Mouse (Mus musculus): ENCODE results near the gene Scnn1a. TPM values are rescaled to one million over a fixed set of nuclear protein-coding genes. Genes with fewer than 3 reads are reported as not detected.

Gene Scnn1a
- polyA plus RNA-seq, 1 experiment from 2014 or later: 8.8 TPM

DNA sequence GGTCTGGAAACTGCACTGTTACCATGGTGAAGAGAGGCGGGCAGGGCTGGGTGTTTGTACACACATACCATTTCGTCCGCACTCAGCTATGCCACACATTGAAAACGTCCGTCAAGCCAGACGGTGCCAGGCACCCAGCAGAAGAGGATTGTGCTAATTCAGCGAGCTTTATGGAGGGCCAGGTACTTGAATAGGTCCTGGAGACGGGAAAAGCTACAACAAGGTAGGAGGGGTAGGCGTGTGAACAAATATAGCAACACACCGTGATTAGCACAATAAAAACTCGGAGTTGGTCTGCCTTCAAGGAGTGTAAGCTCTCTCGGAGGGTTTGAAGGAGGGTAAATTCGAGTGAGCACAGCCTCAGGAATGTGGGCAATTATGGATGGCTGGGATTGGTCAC is 2.3 kb downstream of the Scnn1a start:
- H3K4me2 ChIP-seq (replicated peaks): no peak overlapping the region
- H3K4me1 ChIP-seq: peaks cover 7% of the 10 kb centered on the region; the same call in 1 of the 2 replicates
- no peaks in the 10 kb centered on the region for H3K9me3 ChIP-seq (replicated peaks)
- H3K4me3 ChIP-seq (replicated peaks): no peak overlapping the region
- H3K9ac ChIP-seq: no peak overlapping the region
- H3K27ac ChIP-seq (replicated peaks): no peak overlapping the region
- ATAC-seq (ENCODE audit: insufficient number of reproducible peaks, low FRiP score, low TSS enrichment, low read depth): no peak
- 42% methylated on average over 13 of the region's 13 CpGs for WGBS
- peaks cover 37% of the 10 kb centered on the region for H3K27me3 ChIP-seq
- H3K36me3 ChIP-seq: no peaks in the 10 kb centered on the region

DNA sequence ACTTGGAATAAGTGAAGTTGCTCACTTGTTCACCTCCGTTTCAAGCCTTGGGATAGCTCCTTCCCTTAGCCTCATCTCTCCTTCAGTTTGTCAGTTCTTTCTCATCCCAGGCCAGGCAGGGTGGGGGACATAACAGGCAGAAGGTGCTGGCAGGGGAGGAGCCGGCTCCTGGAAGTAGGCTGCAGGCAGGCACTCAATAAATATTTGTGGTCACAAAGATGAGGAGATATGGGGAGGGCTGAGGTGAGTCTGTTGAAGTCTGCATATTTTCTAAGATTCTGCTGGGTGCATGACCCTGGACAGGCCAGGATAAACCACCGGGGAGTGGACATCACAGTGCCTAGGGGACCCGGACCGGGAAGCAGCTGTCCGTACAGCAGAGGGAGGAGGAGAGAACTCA is 3.1 kb downstream of the Scnn1a start:
- 55% methylated on average over 6 of the region's 6 CpGs for WGBS
- Histone ChIP-seq H3K4me2 (replicated peaks) (no peak overlapping the region), H3K27me3 (peaks cover 37% of the 10 kb centered on the region), H3K27ac (replicated peaks) (no peak overlapping the region), H3K9me3 (replicated peaks) (no peaks in the 10 kb centered on the region), H3K4me3 (replicated peaks) (no peak overlapping the region), H3K4me1 (peaks cover 7% of the 10 kb centered on the region; the same call in 1 of the 2 replicates), H3K36me3 (no peaks in the 10 kb centered on the region), H3K9ac (no peak overlapping the region)
- no peak for ATAC-seq (ENCODE audit: insufficient number of reproducible peaks, low FRiP score, low TSS enrichment, low read depth)

DNA sequence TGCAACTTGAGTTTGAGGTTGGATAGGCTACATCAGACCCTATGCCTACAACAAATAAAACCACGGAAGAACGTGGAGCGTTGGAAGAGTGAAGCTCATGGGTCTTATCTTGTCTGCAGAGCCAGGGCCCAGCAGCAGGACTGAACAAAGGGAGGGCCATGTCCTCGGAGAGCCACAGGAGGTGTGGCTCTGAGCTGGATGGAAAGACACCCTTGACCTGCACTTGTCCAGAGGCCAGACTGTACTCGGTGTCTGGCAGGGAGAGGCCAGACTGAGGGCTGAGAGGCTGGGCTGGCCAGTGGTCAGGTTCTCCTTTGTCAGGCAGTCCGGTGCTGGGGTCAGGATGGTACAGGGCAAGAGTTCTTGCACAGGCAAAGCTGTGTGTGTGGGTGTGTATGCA is 4.9 kb downstream of the Scnn1a start:
- no peak for ATAC-seq (ENCODE audit: insufficient number of reproducible peaks, low FRiP score, low TSS enrichment, low read depth)
- Histone ChIP-seq H3K4me1 (peaks cover 14% of the 10 kb centered on the region), H3K9me3 (replicated peaks) (no peaks in the 10 kb centered on the region), H3K4me2 (replicated peaks) (no peak overlapping the region), H3K4me3 (replicated peaks) (no peak overlapping the region), H3K27me3 (peaks cover 31% of the 10 kb centered on the region), H3K9ac (no peak overlapping the region), H3K36me3 (no peaks in the 10 kb centered on the region), H3K27ac (replicated peaks) (no peak overlapping the region)
- WGBS: 64% methylated on average over 6 of the region's 6 CpGs

DNA sequence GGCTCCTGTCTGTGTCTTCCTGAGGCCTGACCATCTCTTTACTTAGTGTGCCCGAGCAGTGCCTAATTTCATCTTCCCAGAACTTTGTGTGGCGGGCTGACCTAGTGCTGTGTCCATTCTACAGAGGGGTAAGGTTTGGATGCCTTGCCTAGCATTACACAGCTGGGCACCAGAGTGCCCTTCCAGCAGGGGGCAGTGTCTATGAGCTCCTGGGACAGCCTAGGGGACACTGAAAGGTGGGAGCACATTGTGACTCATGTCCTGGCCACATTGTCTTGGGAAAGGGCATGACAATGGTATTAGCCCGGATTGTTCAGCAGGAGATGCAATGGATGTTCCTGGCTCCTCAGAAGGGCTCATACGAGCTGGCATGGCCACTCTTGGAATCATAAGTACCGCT is 7.8 kb downstream of the Scnn1a start:
- WGBS: 85% methylated on average over 5 of the region's 5 CpGs
- H3K9me3 ChIP-seq (replicated peaks): no peaks in the 10 kb centered on the region
- ATAC-seq (ENCODE audit: insufficient number of reproducible peaks, low FRiP score, low TSS enrichment, low read depth): no peak

DNA sequence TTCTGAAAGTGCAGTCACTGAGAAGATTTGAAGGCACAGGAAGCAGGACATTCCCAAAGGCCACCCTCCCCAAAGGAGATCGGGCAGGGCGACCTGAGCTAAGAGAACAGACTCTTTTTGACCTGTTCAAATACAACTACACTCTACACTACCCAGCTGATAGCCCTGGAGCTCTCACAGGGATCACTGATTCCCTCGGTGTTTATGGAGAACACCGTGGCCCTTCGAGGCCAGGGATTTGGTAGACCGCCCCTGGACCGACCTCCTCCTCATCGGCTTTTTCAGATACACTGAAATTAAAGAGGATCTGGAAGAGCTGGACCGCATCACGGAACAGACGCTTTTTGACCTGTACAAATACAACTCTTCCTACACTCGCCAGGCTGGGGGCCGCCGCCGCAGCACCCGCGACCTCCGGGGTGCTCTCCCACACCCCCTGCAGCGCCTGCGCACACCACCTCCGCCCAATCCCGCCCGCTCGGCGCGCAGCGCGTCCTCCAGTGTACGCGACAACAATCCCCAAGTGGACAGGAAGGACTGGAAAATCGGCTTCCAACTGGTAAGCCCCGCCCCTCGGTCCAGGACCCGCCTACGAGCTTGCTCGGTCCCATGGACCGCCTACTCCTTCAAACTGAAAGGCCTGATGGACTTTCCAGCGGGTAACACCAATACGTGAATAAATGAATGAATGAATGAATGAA is 10.3 kb downstream of the Scnn1a start:
- Histone ChIP-seq H3K9ac (peak overlapping the region; percentile 26), H3K27me3 (no peaks in the 10 kb centered on the region), H3K9me3 (replicated peaks) (no peaks in the 10 kb centered on the region), H3K4me2 (replicated peaks) (peak overlapping the region; percentile 81), H3K4me1 (peaks cover 18% of the 10 kb centered on the region), H3K27ac (replicated peaks) (peak overlapping the region; percentile 72), H3K36me3 (no peaks in the 10 kb centered on the region), H3K4me3 (replicated peaks) (peak overlapping the region; percentile 56)
- under 1% methylated on average over 39 of the region's 39 CpGs for WGBS
- peak; percentile 86 for ATAC-seq (ENCODE audit: insufficient number of reproducible peaks, low FRiP score, low TSS enrichment, low read depth)

More for the DNA sequence above, 7.8 kb downstream of the Scnn1a start:
- no peak overlapping the region for H3K27ac ChIP-seq (replicated peaks)
- H3K9ac ChIP-seq: no peak overlapping the region
- H3K4me3 ChIP-seq (replicated peaks): no peak overlapping the region
- peaks cover 18% of the 10 kb centered on the region for H3K4me1 ChIP-seq
- H3K27me3 ChIP-seq: peaks cover 3% of the 10 kb centered on the region; the same call in 1 of the 2 replicates
- no peaks in the 10 kb centered on the region for H3K36me3 ChIP-seq
- no peak overlapping the region for H3K4me2 ChIP-seq (replicated peaks)

DNA sequence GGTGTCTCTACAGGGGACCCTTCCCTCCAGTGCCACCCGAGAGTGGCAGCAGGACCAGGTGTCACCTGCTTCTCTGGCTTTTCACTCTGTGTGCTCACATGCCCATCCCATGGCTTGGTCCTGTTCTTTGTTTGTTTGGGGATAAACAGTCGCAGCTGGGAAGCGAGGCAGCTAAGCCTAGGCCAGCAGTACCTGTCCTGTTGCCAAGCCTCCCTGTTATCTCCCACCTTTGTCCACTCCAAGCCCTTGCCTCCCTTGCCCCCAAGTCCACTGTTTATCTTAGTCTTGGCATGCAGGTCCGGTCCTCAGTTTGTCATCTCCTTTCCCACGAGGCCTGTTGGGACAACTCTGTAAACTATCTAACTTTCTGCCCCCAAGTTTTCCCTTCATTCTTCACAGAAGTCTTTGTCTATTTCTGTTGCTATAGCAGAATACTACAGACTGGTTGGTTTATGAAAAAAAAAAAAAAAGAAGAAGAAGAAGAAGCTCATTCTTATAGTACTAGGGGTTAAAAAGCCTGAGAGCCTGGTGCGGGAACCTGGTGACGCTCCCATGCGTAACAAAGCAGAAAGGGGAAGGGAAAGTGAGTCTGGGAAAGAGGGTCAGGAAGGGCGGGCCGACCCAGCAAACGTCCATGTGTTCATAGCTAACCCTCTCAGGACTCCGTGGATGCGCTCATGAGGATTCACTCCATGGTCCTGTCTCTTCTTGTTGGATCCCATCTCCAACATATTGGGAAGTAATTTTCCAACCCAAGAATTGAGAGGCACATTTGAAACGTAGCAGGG is 12.8 kb downstream of the Scnn1a start:
- peaks cover 18% of the 10 kb centered on the region for H3K4me1 ChIP-seq
- WGBS: 70% methylated on average over 14 of the region's 14 CpGs
- H3K9ac ChIP-seq: no peak overlapping the region
- no peak for ATAC-seq (ENCODE audit: insufficient number of reproducible peaks, low FRiP score, low TSS enrichment, low read depth)
- H3K4me3 ChIP-seq (replicated peaks): no peak overlapping the region
- H3K9me3 ChIP-seq (replicated peaks): no peaks in the 10 kb centered on the region
- no peaks in the 10 kb centered on the region for H3K36me3 ChIP-seq
- no peak overlapping the region for H3K27ac ChIP-seq (replicated peaks)
- H3K27me3 ChIP-seq: no peaks in the 10 kb centered on the region
- no peak overlapping the region for H3K4me2 ChIP-seq (replicated peaks)

DNA sequence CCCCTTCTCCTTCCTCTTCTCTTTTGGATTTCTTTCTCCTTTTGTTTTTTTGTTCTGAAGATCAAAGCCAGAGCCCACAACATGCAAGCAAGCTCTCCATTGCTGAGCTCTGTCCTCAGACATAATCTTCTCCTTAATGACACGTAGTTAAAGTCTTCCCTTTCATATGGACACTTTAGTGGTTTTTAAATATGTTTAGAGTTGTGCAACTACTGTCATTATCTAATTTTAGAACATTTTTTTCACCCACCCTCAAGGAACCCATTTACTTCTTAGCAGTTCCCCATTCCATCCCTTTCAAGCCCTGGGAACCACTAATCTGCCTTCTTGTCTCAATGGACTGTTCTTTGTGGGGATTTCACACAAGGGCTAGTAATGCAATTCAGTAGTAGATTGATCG is 13.9 kb downstream of the Scnn1a start:
- WGBS: 49% methylated on average over 2 of the region's 2 CpGs
- Histone ChIP-seq H3K9ac (no peak overlapping the region), H3K4me3 (replicated peaks) (no peak overlapping the region), H3K4me1 (peaks cover 18% of the 10 kb centered on the region), H3K27ac (replicated peaks) (no peak overlapping the region), H3K36me3 (no peaks in the 10 kb centered on the region), H3K27me3 (no peaks in the 10 kb centered on the region), H3K9me3 (replicated peaks) (no peaks in the 10 kb centered on the region), H3K4me2 (replicated peaks) (no peak overlapping the region)
- no peak for ATAC-seq (ENCODE audit: insufficient number of reproducible peaks, low FRiP score, low TSS enrichment, low read depth)

DNA sequence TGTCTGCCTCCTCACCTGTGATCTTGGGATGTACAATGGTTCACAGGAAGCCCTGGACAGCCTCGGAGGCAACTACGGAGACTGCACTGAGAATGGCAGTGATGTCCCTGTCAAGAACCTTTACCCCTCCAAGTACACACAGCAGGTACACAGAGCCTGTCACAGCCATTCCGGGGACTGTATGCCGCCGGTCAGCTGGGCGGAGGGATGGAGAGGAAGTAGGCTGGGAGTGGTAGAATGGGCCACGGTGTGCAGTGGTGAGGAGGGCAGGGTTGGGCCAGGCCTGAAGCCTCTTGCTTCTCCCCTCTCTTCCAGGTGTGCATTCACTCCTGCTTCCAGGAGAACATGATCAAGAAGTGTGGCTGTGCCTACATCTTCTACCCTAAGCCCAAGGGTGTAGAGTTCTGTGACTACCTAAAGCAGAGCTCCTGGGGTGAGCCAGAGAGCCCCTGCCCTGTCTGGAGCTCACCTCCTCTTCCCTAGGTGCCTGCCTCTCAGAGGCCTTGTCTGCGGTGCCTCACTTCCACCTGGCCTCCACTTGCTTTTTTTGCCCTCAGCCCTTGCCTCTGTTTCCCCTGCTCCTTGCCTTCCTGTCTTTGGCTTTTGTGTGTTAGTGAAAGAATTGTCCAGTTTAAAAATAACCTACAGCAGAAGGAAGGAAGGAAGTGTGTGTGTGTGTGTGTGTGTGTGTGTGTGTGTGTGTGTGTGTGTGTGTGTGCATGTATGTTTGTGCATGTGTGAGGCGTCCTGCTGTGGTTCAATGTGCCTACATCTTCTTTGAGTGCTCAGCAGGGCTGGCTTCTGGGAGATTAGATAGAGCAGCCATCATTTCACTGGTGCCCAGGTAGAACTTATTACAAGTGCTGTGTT is 18.6 kb downstream of the Scnn1a start:
- no peaks in the 10 kb centered on the region for H3K27me3 ChIP-seq
- ATAC-seq (ENCODE audit: insufficient number of reproducible peaks, low FRiP score, low TSS enrichment, low read depth): no peak
- no peaks in the 10 kb centered on the region for H3K36me3 ChIP-seq
- H3K4me3 ChIP-seq (replicated peaks): no peak overlapping the region
- no peak overlapping the region for H3K27ac ChIP-seq (replicated peaks)
- no peak overlapping the region for H3K4me2 ChIP-seq (replicated peaks)
- H3K9me3 ChIP-seq (replicated peaks): no peaks in the 10 kb centered on the region
- H3K4me1 ChIP-seq: peaks cover 15% of the 10 kb centered on the region
- no peak overlapping the region for H3K9ac ChIP-seq
- 78% methylated on average over 9 of the region's 9 CpGs for WGBS

DNA sequence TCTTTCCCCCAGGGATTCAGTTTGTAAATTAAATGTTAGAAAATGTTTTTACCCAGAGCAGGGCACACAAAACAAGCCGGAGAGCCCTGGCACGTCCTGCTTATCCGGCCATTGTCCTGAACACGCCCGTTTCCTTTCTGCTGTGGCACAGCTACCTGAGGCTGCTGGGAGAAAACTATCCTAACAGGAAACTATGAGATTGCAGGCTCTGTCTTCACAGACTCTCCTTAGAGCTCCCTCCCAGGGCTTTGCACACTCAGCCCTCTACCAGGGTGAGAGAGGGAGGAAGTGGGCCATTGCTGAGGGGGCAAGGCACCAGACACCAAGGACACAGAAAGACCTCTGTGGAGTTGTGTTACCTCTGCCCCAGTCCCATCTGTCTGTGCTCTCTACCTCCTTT is 19.8 kb downstream of the Scnn1a start:
- H3K27ac ChIP-seq (replicated peaks): peak overlapping the region; percentile 48
- H3K4me1 ChIP-seq: peaks cover 26% of the 10 kb centered on the region
- H3K36me3 ChIP-seq: no peaks in the 10 kb centered on the region
- H3K4me2 ChIP-seq (replicated peaks): no peak overlapping the region
- no peak for ATAC-seq (ENCODE audit: insufficient number of reproducible peaks, low FRiP score, low TSS enrichment, low read depth)
- H3K9ac ChIP-seq: no peak overlapping the region
- no peak overlapping the region for H3K4me3 ChIP-seq (replicated peaks)
- 49% methylated on average over 5 of the region's 5 CpGs for WGBS
- H3K9me3 ChIP-seq (replicated peaks): no peaks in the 10 kb centered on the region
- no peaks in the 10 kb centered on the region for H3K27me3 ChIP-seq

DNA sequence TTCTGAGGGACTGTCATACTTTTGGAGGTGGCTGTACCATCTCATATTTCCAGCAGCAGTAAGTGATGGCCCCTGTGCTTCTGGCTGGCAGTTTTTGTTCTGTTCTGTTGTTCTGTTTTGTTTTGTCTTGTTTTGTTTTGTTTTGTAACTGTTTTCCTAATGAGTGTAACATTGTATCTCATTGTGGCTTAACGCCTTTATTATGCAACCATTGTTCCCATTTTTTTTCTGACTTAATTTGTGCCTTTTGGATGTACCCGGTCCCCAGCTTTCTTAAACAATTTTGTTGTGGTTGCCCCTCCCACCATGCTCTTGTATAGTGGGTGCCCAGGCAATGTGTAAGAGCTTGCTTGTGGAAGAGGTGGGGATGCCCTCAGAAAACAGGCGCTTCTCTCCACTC is 21.7 kb downstream of the Scnn1a start:
- Histone ChIP-seq H3K27ac (replicated peaks) (no peak overlapping the region), H3K4me1 (peaks cover 26% of the 10 kb centered on the region), H3K36me3 (no peaks in the 10 kb centered on the region), H3K9ac (no peak overlapping the region), H3K9me3 (replicated peaks) (no peaks in the 10 kb centered on the region), H3K4me2 (replicated peaks) (no peak overlapping the region), H3K27me3 (no peaks in the 10 kb centered on the region), H3K4me3 (replicated peaks) (no peak overlapping the region)
- ATAC-seq (ENCODE audit: insufficient number of reproducible peaks, low FRiP score, low TSS enrichment, low read depth): no peak
- WGBS: 58% methylated on average over 3 of the region's 3 CpGs

DNA sequence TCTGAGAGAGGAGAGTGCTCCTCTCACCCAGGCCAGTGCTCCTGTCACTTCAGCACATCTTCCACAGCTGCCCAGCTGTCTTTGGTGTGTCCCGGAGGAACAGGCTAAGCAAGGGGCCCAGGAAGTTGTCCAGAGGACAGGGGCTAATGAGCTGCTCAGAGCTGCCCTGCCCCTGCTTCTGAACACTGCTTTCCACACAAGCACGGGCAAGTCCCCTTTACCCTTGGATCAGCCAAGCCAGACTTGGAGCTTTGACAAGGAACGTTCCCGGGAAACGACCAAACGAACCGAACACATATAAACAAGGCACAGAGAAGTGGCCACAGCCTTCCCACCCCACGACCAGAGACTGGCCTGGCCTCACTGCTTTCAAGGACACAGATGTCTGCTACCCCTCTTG is 23.6 kb downstream of the Scnn1a start:
- ATAC-seq (ENCODE audit: insufficient number of reproducible peaks, low FRiP score, low TSS enrichment, low read depth): no peak

More for the DNA sequence above, 23.6 kb downstream of the Scnn1a start:
- 0 out of 2 replicates have a peak overlapping the region, but pooled peaks have one; percentile 15 for H3K4me2 ChIP-seq (replicated peaks)
- 24% methylated on average over 8 of the region's 8 CpGs for WGBS
- H3K9ac ChIP-seq: no peak overlapping the region
- peak overlapping the region; percentile 58 for H3K27ac ChIP-seq (replicated peaks)
- peaks cover 37% of the 10 kb centered on the region for H3K4me1 ChIP-seq
- no peaks in the 10 kb centered on the region for H3K9me3 ChIP-seq (replicated peaks)
- no peaks in the 10 kb centered on the region for H3K36me3 ChIP-seq
- H3K27me3 ChIP-seq: no peaks in the 10 kb centered on the region
- H3K4me3 ChIP-seq (replicated peaks): no peak overlapping the region

All from embryonic facial prominence, embryonic 15.5 days (tissue).